Mouse (Mus musculus) gastrocnemius, postnatal 25 days (tissue): ENCODE data around the gene Pak6. TPM values are rescaled to one million over a fixed set of nuclear protein-coding genes. Genes with fewer than 3 reads are reported as not detected.

Experiments
- DNase-seq: peaks from one replicate; pipeline ENCODE4 v3.0.0; 2022
- total RNA-seq, 2 experiments: library from RNA; stranded (reverse); gene quantifications; 1 replicate in 1 of 2; 2 replicates in 1 of 2; pipeline ENCODE4 v1.2.3; 2021

The Pak6 gene
- total RNA-seq, 2 experiments from 2014 or later, result 0.64 TPM; not detected in 1

DNA sequence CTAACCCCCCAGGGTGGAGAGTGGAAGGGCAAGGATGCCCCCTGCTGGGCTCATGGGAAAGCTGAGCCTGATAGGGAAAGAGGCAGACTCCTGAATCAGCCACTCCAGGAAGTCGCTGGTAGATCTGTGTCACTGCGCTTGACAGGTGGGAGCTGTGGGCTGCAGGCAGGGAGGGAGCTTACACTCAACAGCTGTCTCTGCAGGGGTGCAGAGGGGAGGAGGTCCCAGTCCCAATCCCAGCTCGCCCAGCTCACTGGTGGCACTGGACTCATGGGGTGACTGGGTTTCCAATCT is 67.5 kb downstream of the Pak6 start:
- peak; percentile 50 for DNase-seq

DNA sequence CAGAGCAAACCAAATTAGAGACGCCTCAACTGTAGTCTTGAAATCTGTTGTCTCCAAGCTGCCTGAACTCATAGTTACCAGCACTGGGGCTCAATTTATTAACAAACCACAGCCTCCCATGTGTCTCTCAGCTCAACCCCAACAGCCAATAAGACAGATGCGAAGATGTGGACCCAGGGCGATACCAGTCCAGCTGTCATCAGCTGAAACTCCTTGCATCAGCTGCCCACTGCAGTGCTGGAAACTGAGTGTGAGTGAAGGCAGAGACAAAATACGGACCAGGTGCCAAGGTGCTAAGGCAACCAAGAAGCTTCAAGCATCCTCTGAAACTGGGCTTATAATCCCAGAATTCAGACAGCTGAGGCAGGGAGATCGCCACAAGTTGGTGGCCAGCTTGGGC is 68.9 kb downstream of the Pak6 start:
- DNase-seq, result no peak

DNA sequence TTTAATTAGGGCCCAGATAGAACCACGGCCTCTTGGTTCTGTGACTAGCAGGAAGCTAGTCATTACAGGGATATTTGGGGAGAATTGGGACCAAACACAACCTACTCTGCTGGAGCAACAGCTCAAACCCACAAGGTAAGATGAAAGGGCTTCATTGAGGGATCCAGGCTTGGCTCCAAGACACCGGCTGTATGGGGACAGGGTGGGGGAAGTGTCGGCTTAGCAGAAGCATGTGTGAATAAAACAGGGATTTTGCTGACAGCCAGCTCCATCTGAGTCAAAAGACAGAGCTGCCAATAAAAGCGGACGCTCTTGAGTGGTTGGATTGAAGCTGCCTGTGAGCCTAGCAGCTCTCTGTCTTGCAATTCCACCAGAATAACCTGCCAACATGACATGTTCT is 70.2 kb downstream of the Pak6 start:
- no peak for DNase-seq

DNA sequence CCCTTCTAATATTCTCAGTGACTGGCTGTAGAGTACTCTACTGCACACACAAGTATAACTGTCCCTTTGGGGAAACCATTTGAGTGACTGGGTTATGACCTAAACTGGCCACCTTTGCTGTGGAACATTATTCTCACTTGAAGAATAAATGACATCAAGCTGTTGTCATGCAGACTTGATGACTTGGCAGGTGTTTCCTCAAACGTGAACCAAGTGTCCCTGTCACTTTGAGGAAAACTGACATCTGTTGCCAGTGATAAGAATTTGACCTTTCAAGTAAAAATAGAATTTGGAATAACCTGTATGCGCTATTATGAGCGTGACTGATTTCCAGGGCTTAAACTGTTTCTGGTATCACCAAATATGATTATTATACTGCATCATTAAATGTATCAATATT is 77.2 kb downstream of the Pak6 start:
- no peak for DNase-seq

DNA sequence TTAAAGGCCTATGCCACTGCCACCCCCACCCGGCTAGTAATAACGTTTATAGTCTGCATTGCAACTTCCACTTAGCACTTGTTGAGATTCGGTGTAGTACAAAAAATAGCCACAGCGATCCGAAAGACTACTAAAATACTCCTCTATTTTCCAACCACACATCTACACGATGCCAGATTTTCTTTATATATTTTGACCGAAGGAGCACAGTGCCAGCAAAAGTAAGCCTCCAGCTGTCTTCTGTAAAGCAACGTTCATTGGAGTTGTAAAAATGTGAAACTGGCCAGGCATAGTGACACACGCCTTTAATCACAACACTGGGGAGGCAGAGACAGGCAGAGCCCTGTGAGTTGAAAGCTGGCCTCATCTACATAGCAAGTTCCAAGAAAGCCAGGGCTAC is 78.1 kb downstream of the Pak6 start:
- no peak for DNase-seq

DNA sequence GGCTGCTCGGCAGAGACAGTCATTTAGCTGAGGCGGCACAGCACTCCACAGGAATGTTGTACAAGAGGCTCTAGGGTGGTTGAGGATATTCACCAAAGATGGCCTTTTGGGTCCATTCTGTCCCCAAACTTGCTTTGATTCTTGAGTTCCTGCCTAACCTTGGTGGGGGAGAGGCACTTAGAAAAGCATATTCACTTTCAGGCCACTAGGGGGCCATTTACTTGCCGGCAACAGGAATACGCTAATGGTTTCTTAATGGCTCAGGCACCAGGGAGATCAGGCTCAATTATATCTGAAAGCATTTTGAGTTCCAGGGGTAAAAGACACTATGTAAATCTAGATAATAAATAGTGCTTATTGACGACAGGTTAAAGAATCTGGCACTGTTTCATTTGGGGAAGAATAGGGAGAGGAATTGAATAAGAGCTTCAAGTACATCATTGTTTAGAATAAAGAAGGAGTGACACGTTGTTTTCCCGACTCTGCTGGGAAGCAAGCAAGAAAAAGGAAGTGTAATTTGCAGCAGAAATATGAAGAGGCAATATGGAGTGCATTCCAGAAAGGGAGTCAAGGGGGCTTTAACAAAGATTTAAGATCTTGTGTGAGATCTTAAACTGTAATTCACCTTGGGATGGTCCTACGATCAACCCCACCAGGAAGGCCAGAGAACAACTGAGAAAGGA is 80.3 kb downstream of the Pak6 start:
- DNase-seq, result no peak

DNA sequence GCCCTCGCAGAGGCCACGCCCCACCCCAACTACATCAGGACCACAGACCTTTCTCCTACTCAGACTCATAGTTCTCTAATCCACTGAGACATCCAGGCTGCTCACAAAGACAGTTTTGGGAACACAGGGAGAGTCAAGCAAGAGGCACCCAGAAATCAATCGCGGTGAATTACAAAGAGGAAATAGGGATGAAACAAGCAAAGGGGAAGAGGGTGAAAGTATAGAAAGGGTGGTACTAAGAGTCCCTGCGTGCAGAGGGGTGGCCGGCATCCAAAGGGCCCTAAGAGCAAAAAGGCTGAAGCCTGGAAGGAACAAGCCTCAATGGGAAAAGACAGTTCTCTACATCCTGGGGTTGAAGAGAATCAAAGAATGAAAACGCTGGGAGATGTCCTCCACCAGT is 81.5 kb downstream of the Pak6 start:
- no peak for DNase-seq

DNA sequence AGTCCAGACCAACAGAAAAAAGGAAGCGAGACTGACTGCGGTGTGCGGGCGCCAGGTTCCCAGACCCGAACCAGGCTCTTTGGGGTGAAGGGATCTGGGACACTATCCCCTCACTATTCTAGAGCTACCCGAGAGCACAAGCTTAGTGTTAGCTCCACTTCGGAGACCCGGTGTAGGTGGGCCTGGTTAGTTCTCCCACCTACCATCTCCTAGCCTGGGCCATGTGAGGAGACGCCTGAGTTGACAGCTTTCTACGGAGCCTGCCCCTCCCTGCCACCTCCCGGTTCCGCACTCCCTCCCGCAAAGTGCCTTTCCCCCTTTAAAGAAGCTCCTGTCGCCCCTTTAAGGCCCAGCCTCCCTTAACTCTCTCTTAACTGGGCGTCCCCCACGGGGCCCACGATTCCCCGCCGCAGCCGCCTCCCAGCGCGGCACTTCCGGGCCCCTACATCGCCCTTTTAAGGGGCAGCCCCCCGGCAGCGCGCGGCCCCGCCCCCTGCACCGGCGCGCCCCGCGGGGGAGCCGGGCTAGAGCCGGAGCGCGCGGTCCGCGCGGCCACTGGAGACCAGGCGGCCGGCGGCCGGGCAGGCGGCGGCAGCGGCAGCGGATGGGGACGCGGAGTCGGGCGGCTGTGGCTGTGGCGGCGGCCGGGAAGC is 82.3 kb downstream of the Pak6 start, which contains the start of gene Inafm2:
Inafm2 (plus strand) TSS at position 527 of the 653 bp plus-strand sequence.
- peak; percentile 95 for DNase-seq

DNA sequence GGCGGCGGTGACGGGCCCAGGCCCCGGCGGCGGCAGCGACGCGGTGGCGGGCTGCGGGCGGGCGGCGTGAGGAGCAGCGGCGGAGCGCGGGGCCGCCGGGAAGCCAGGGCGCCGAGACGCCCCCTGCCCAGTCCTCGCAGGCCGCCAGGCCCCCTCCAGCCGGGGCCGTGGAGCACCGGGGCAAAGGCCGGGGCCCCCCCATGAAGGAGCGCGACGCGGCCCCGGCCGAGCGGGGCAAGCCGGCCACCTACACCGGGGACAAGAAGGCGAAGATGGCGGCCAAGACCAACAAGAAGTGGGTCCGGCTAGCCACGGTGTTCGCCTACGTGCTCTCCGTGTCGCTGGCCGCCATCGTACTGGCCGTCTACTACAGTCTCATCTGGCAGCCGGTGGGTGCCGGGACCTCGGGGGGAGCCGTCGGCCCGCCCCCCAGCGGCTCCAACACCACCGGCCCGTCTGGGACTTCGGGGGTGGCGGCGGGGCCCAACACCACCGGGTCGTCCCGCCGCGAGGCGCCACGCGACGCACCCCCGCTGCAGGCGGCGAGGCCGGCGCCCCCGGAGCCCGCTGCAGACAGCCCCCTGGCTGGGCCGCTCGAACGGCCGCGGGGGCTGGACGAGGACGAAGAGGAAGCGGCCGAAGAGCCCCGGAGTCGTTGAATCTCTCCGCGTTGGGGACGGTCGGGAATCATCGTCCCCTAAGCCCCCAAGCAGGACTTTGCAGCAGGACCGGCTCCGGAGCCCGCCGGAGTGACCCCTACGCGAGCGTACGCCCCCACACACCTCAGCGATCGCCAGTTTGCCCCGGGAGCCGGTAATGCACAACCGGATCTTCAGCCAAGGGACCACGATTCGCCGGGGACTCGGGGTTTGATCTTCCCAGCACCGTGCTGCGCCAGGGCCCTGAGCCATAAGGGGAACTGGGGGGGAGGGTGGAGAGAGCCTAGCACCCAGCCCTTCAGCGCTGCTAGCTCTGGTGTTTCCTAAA is 83.1 kb downstream of the Pak6 start:
- no peak for DNase-seq

DNA sequence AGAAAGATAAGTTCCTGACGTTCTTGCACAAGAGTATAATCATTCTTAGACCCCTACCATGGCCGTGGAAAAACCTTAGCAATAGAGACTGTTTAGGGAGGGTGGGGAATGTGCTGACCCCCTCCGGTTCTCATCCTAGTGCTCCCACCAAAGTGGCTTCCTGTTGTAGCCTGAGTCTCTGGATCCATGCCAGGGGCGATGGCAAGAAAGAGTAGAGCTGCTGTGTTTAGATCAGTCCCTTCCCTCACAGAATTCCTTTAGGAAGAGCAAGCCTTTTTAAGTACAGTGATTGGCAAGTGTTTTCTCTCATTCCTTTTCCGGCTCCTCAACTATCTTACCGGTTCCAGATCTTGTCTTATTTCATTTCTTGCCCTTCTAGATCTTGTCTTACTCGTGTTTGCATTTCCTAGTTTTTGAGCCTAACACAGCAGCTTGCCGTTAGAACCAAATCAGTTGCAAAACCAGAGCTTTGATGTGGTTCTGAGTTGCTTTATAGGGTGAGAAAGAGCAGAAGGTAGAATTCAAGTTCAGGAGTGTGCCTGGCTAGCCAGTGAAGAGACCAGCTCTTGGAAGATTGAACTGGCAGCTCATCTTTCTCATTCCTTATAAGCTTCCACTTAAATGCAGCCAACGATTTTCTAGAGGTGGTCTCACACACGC is 84.3 kb downstream of the Pak6 start:
- DNase-seq, result no peak

Other genes with a start within 250 kb of the Pak6 start
- gene Srp14, start 183.6 kb upstream of the Pak6 start, total RNA-seq, result 100 to 1,000 TPM; 129 to 134 TPM
- 1 to 10 TPM; 3.4 to 4.7 TPM for gene Bmf, start 113.6 kb upstream of the Pak6 start, total RNA-seq
- gene Bub1b, start 65.1 kb upstream of the Pak6 start, total RNA-seq, result 1 to 10 TPM; 1.0 to 1.2 TPM
- gene Ankrd63, start 40.7 kb downstream of the Pak6 start, total RNA-seq, result not detected
- under 1 TPM; 0.15 to 0.16 TPM for gene Plcb2, start 65.1 kb downstream of the Pak6 start, total RNA-seq
- gene Inafm2, start 82.5 kb downstream of the Pak6 start, total RNA-seq, result 1 to 10 TPM; 3.6 to 4.9 TPM
- gene Ccdc9b, start 99.4 kb downstream of the Pak6 start, total RNA-seq, result 10 to 100 TPM; 11.8 to 13.0 TPM
- gene Phgr1, start 109.5 kb downstream of the Pak6 start, total RNA-seq, result not detected
- not detected for gene Disp2, start 116.4 kb downstream of the Pak6 start, total RNA-seq
- 1 to 10 TPM in 1 of 2 experiments, under 1 TPM in 1; 0.92 to 1.3 TPM for gene Knstrn, start 150.7 kb downstream of the Pak6 start, total RNA-seq
- gene Ivd, start 198.7 kb downstream of the Pak6 start, total RNA-seq, result 100 to 1,000 TPM; 121 to 136 TPM
- gene Bahd1, start 237.1 kb downstream of the Pak6 start, total RNA-seq, result 1 to 10 TPM; 4.2 TPM